Mouse (Mus musculus) Patski (cell line): ENCODE results near the gene Glce. TPM values are rescaled to one million over a fixed set of nuclear protein-coding genes. Genes with fewer than 3 reads are reported as not detected.
A peak's percentile ranks its signal among the peaks of the same experiment; 100 is the strongest.

Source experiments
- ATAC-seq: fragments of 100-300 bp; one replicate; pipeline ENCODE4 v1.8.0; 2021
- CTCF ChIA-PET: fragments of 350-600 bp; sonication (Branson Sonifier 250); formaldehyde crosslinking; loops from one replicate; lab custom pipeline; 2022; ENCODE audit warnings: inconsistent platforms; lab: Charles Lee
- POLR2A ChIA-PET: fragments of 350-600 bp; sonication (Branson Sonifier 250); formaldehyde crosslinking; loops from one replicate; lab custom pipeline; 2022; ENCODE audit warnings: antibody characterized with exemption, inconsistent platforms; lab: Charles Lee
- DNase-seq: peaks from one replicate; pipeline ENCODE4 v3.0.0-alpha.2; 2011; ENCODE audit warnings: low read depth, low spot score
- H3K27me3 ChIP-seq: fragments of 371-371 bp; one replicate; pipeline ENCODE4 v1.5.1; 2021
- CTCF ChIP-seq: fragments of 100-300 bp; IDR thresholded peaks from one replicate; pipeline ENCODE4 v1.5.1; 2021
- in situ Hi-C: fragments of 300-500 bp; cut with MboI; formaldehyde crosslinking; loops from 3 replicates; pipeline ENCODE4 v1.11.1; 2018; ENCODE audit warnings: low pct_unique_long_range_greater_than_20kb, mixed read lengths
- polyA plus RNA-seq: library from polyadenylated mRNA; unstranded; gene quantifications from one replicate; pipeline ENCODE4 v1.2.3, GENCODE M21; 2021

The Glce gene
- polyA plus RNA-seq, 1 experiment from 2014 or later, result 34.9 TPM

- CTCF ChIA-PET, result interaction anchor here (1.5 kb wide), 1 partner anchor 53 kb away, joined by 3 read pairs; no protein-coding TSS in a partner anchor
- no peak for TF ChIP-seq CTCF
- POLR2A ChIA-PET, result no interaction called here
Observed at GRCm38 (mm10) chr9:62124266-62124665, 1.8 kb upstream of the Glce start.

GRCm38 (mm10) chr9:62123496-62123895, 1.0 kb upstream of the Glce start:
- no peak for ATAC-seq
- in situ Hi-C loops, result loop anchor here (10.0 kb wide), 1 partner anchor 159 kb away; no protein-coding TSS in a partner anchor
- TF ChIP-seq CTCF, result no peak
- DNase-seq, result no peak
- ChIA-PET CTCF (interaction anchor here (1.2 to 1.5 kb wide), 4 partner anchors 15 to 83 kb away, joined by 3 to 4 read pairs (median 4); no protein-coding TSS in a partner anchor), POLR2A (interaction anchor here (1.6 kb wide), 1 partner anchor 82 kb away, joined by 3 read pairs; no protein-coding TSS in a partner anchor)
- no peaks in the 10 kb centered on the region for H3K27me3 ChIP-seq

More at GRCm38 (mm10) chr9:62124266-62124665, 1.8 kb upstream of the Glce start:
- DNase-seq (no peak), ATAC-seq (no peak)
- H3K27me3 ChIP-seq, result no peaks in the 10 kb centered on the region
- in situ Hi-C loops, result loop anchor here (10.0 kb wide), 1 partner anchor 159 kb away; no protein-coding TSS in a partner anchor

GRCm38 (mm10) chr9:62121551-62122447, 656 bp downstream of the Glce start:
- in situ Hi-C loops, result loop anchor here (10.0 kb wide), 1 partner anchor 157 kb away; no protein-coding TSS in a partner anchor
- no peaks in the 10 kb centered on the region for H3K27me3 ChIP-seq
- TF ChIP-seq CTCF, result no peak
- ATAC-seq, result no peak
- CTCF ChIA-PET, result interaction anchor here (0.9 kb wide), 1 partner anchor 82 kb away, joined by 3 read pairs; no protein-coding TSS in a partner anchor
- DNase-seq, result no peak
- POLR2A ChIA-PET, result interaction anchor here (0.6 to 0.7 kb wide), 2 partner anchors 126 to 703 kb away, joined by 3 read pairs; no protein-coding TSS in a partner anchor

- POLR2A ChIA-PET, result no interaction called here
- in situ Hi-C loops, result no loop called here
- H3K27me3 ChIP-seq, result no peaks in the 10 kb centered on the region
- ATAC-seq, result no peak
- CTCF ChIA-PET, result interaction anchor here (1.6 kb wide), 1 partner anchor 79 kb away, joined by 3 read pairs; no protein-coding TSS in a partner anchor
- no peak for TF ChIP-seq CTCF
- DNase-seq, result peak; percentile 54
Observed at GRCm38 (mm10) chr9:62118754-62119153, 3.7 kb downstream of the Glce start.

- ATAC-seq (no peak), DNase-seq (no peak)
- ChIA-PET CTCF (interaction anchor here (1.2 kb wide), 1 partner anchor 26 kb away, joined by 3 read pairs; no protein-coding TSS in a partner anchor), POLR2A (interaction anchor here (1.0 kb wide), 1 partner anchor 150 kb away, joined by 3 read pairs; no protein-coding TSS in a partner anchor)
- in situ Hi-C loops, result no loop called here
- no peak for TF ChIP-seq CTCF
- no peaks in the 10 kb centered on the region for H3K27me3 ChIP-seq
Observed at GRCm38 (mm10) chr9:62115826-62116225, 6.6 kb downstream of the Glce start.

- ATAC-seq (no peak), DNase-seq (no peak)
- ChIA-PET POLR2A (no interaction called here), CTCF (interaction anchor here (1.1 to 1.3 kb wide), 2 partner anchors 9 to 14 kb away, joined by 3 to 4 read pairs; no protein-coding TSS in a partner anchor)
- in situ Hi-C loops, result no loop called here
- TF ChIP-seq CTCF, result no peak
- H3K27me3 ChIP-seq, result no peaks in the 10 kb centered on the region
Observed at GRCm38 (mm10) chr9:62096603-62097002, 25.9 kb downstream of the Glce start.

GRCm38 (mm10) chr9:62091604-62092003, 30.9 kb downstream of the Glce start:
- DNase-seq (no peak), ATAC-seq (no peak)
- POLR2A ChIA-PET, result no interaction called here
- TF ChIP-seq CTCF, result no peak
- in situ Hi-C loops, result no loop called here
- no peaks in the 10 kb centered on the region for H3K27me3 ChIP-seq
- CTCF ChIA-PET, result interaction anchor here (1.0 kb wide), 1 partner anchor 51 kb away, joined by 3 read pairs; no protein-coding TSS in a partner anchor

GRCm38 (mm10) chr9:62085548-62085947, 36.9 kb downstream of the Glce start:
- DNase-seq (no peak), ATAC-seq (no peak)
- in situ Hi-C loops, result no loop called here
- no peaks in the 10 kb centered on the region for H3K27me3 ChIP-seq
- ChIA-PET POLR2A (no interaction called here), CTCF (no interaction called here)
- TF ChIP-seq CTCF, result no peak

- ChIA-PET POLR2A (no interaction called here), CTCF (no interaction called here)
- DNase-seq, result no peak
- in situ Hi-C loops, result no loop called here
- ATAC-seq, result no peak
- H3K27me3 ChIP-seq, result no peaks in the 10 kb centered on the region
- TF ChIP-seq CTCF, result no peak
Observed at GRCm38 (mm10) chr9:62084896-62085295, 37.6 kb downstream of the Glce start.

GRCm38 (mm10) chr9:62082986-62083385, 39.5 kb downstream of the Glce start:
- H3K27me3 ChIP-seq, result no peaks in the 10 kb centered on the region
- DNase-seq (no peak), ATAC-seq (no peak)
- POLR2A ChIA-PET, result no interaction called here
- in situ Hi-C loops, result no loop called here
- CTCF ChIA-PET, result interaction anchor here (1.2 kb wide), 1 partner anchor 20 kb away, joined by 3 read pairs; no protein-coding TSS in a partner anchor
- no peak for TF ChIP-seq CTCF
